Mouse (Mus musculus) adrenal gland (tissue): Measurements from ENCODE around the gene Smim22.

Experiments used
- intact Hi-C: fragments of 180-260 bp; cut with DNase I; formaldehyde crosslinking; loops from one replicate; pipeline ENCODE4 v1.15.1; 2025

Smim22 gene

GRCm38 (mm10) chr16:5007492-5007891, 404 bp downstream of the Smim22 start:
- intact Hi-C loops = no loop called here

- intact Hi-C loops = no loop called here
Measured at GRCm38 (mm10) chr16:5008076-5008475, 988 bp downstream of the Smim22 start.

GRCm38 (mm10) chr16:5010371-5010935, 3.4 kb downstream of the Smim22 start:
- intact Hi-C loops = no loop called here

- intact Hi-C loops = no loop called here
Measured at GRCm38 (mm10) chr16:5011285-5011684, 4.2 kb downstream of the Smim22 start.

GRCm38 (mm10) chr16:5012036-5013005, 5.2 kb downstream of the Smim22 start:
- intact Hi-C loops = no loop called here

- intact Hi-C loops = no loop called here
Measured at GRCm38 (mm10) chr16:5013054-5013838, 6.2 kb downstream of the Smim22 start, which contains the start of gene Rogdi. Gene Rogdi (minus strand): TSS chr16:5013553.

- intact Hi-C loops = no loop called here
Measured at GRCm38 (mm10) chr16:5014578-5014977, 7.5 kb downstream of the Smim22 start.

- intact Hi-C loops = no loop called here
Measured at GRCm38 (mm10) chr16:5024021-5024420, 16.9 kb downstream of the Smim22 start.

- intact Hi-C loops = no loop called here
Measured at GRCm38 (mm10) chr16:5029847-5030246, 22.8 kb downstream of the Smim22 start.

- intact Hi-C loops = no loop called here
Measured at GRCm38 (mm10) chr16:5035591-5035990, 28.5 kb downstream of the Smim22 start.

GRCm38 (mm10) chr16:5036649-5037234, 29.7 kb downstream of the Smim22 start:
- intact Hi-C loops = no loop called here

GRCm38 (mm10) chr16:5045322-5045721, 38.2 kb downstream of the Smim22 start:
- intact Hi-C loops = no loop called here

- intact Hi-C loops = no loop called here
Measured at GRCm38 (mm10) chr16:5049182-5049773, 42.2 kb downstream of the Smim22 start.

- intact Hi-C loops = no loop called here
Measured at GRCm38 (mm10) chr16:5049774-5050234, 42.7 kb downstream of the Smim22 start, which contains the start of the genes Glyr1 and Ubn1. Gene Glyr1 (minus strand): TSS chr16:5049863. Gene Ubn1 (plus strand): TSS chr16:5050057.

GRCm38 (mm10) chr16:5050251-5051110, 43.4 kb downstream of the Smim22 start:
- intact Hi-C loops = no loop called here
